Mouse (Mus musculus) testis, adult 2 months (tissue): ENCODE results near the gene Gse1.

Experiments
- CTCF ChIP-seq: fragments of 200-500 bp; IDR thresholded peaks from 2 replicates; pipeline ENCODE4 v1.5.1; 2012; ENCODE audit warnings: low read depth, mild to moderate bottlenecking, inconsistent platforms, low read length, moderate library complexity; ENCODE audit not compliant: control insufficient read depth, insufficient read depth, insufficient replicate concordance
- POLR2A ChIP-seq: fragments of 200-500 bp; IDR thresholded peaks from 2 replicates; pipeline ENCODE4 v1.6.1; 2012; ENCODE audit warnings: low read depth, mild to moderate bottlenecking, inconsistent platforms, low read length, moderate library complexity; ENCODE audit not compliant: control insufficient read depth

- TF ChIP-seq CTCF (no peak), POLR2A (no peak)
Measured at GRCm38 (mm10) chr8:120426105-120426504, 197.8 kb downstream of the Gse1 start.
